Mouse (Mus musculus): ENCODE data around the gene Apol9a.

- TF ChIP-seq CTCF (IDR thresholded peaks at IDR 0.05; ENCODE audit: low read depth, low read length) (no peak), GATA1 (IDR thresholded peaks at IDR 0.05; ENCODE audit: borderline replicate concordance, low read length) (no peak), POLR2AphosphoS5 (IDR thresholded peaks at IDR 0.05; ENCODE audit: insufficient replicate concordance, low read depth, low read length) (no peak), TAL1 (conservative IDR thresholded peaks at IDR 0.05; ENCODE audit: low read depth, low read length) (no peak)
These were observed 28.6 kb downstream of the Apol9a start for GRCm38 (mm10) chr15:77382271-77382850.
